Mouse (Mus musculus): Measurements from ENCODE around the gene Sipa1l1.

DNA sequence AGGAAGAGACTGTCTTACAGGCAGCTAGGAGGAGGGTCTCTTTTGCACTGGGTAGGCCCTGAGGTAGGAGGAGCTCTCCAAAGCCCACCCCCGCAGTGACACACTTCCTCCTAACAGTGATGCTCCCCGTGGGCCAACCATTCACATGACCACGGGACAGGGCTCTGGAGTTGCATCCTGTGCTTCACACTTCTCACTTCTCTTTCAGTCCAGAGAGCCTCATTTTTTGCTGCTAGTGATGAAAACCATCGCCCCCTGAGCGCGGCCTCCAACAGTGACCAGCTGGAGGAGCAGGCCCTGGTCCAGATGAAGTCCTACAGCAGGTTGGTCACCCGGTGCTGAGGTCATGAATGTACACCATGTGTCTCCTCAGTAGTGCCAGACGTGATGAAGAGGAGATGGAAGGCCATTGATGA lies 277.5 kb downstream of the Sipa1l1 start:
- TF ChIP-seq GATA1 (IDR thresholded peaks at IDR 0.05; ENCODE audit: low read length), result no peak
- TF ChIP-seq TAL1 (IDR thresholded peaks at IDR 0.05; ENCODE audit: low read length), result no peak

All from erythroblast, embryonic 14.5 days (primary cell).